Mouse (Mus musculus) neural tube, embryonic 11.5 days (tissue): Measurements from ENCODE around the gene Dnttip1. TPM values are rescaled to one million over a fixed set of nuclear protein-coding genes. Genes with fewer than 3 reads are reported as not detected.
"Not testable (repeated sequence)": the region's sequence is repeated elsewhere in the genome, so short reads cannot be mapped to it uniquely, and the experiment has no call there.

Experiments used
- ATAC-seq: fragments of 200-750 bp; cut with Nextera tagmentation; 2 replicates; pipeline ENCODE4 v1.8.0; 2017; ENCODE audit warnings: moderate number of reproducible peaks, mild to moderate bottlenecking, moderate TSS enrichment, moderate library complexity; ENCODE audit not compliant: insufficient read depth, low FRiP score, low TSS enrichment
- DNase-seq: peaks from one replicate; pipeline ENCODE4 v3.0.0-alpha.2; 2015; ENCODE audit warnings: low spot score
- H3K27ac ChIP-seq: fragments of 300-500 bp; sonication (generic); 2 replicates; pipeline ENCODE4 v1.5.1; 2014; ENCODE audit warnings: low read depth, mild to moderate bottlenecking, low read length
- H3K27me3 ChIP-seq: fragments of 300-500 bp; sonication (generic); 2 replicates; pipeline ENCODE4 v1.6.1; 2014; ENCODE audit warnings: mild to moderate bottlenecking, low read length, mixed read lengths; ENCODE audit not compliant: control insufficient read depth, insufficient read depth
- H3K36me3 ChIP-seq: fragments of 300-500 bp; sonication (generic); 2 replicates; pipeline ENCODE4 v1.6.1; 2014; ENCODE audit warnings: mild to moderate bottlenecking, low read length, moderate library complexity, mixed read lengths; ENCODE audit not compliant: control insufficient read depth, insufficient read depth
- H3K4me1 ChIP-seq: fragments of 300-500 bp; sonication (generic); 2 replicates; pipeline ENCODE4 v1.6.1; 2014; ENCODE audit warnings: low read length, mixed read lengths; ENCODE audit not compliant: control insufficient read depth, insufficient read depth
- H3K4me2 ChIP-seq: fragments of 300-500 bp; sonication (generic); 2 replicates; pipeline ENCODE4 v1.6.1; 2014; ENCODE audit warnings: low read depth, mild to moderate bottlenecking, moderate library complexity
- H3K4me3 ChIP-seq: fragments of 300-500 bp; sonication (generic); 2 replicates; pipeline ENCODE4 v1.5.1; 2014; ENCODE audit warnings: low read depth, low read length
- H3K9ac ChIP-seq: fragments of 300-500 bp; sonication (generic); 2 replicates; pipeline ENCODE4 v1.6.1; 2014; ENCODE audit warnings: mild to moderate bottlenecking, low read length
- H3K9me3 ChIP-seq: fragments of 300-500 bp; sonication (generic); 2 replicates; pipeline ENCODE4 v1.6.1; 2016; ENCODE audit warnings: low read length; ENCODE audit not compliant: control insufficient read depth
- WGBS: fragments of 180-500 bp; shearing (Covaris S2); extraction: QIAGEN DNeasy Blood & Tissue Kit; methylation state at CpG from one replicate; pipeline ENCODE4 v1.1.7; 2014; 5-methylcytosine and 5-hydroxymethylcytosine counted together
- polyA plus RNA-seq: library from polyadenylated mRNA; unstranded; fragments of >200 nt; fragmentation: Nextera tagmentation; extraction: Ambion mirVana; gene quantifications from 2 replicates; pipeline ENCODE4 v1.2.1, GENCODE M21; 2014

Gene Dnttip1
- polyA plus RNA-seq, 1 experiment from 2014 or later: 67.9 TPM

GRCm38 (mm10) chr2:164790451-164790850 lies 44.7 kb downstream of the Dnttip1 start:
- Histone ChIP-seq H3K9ac (no peak overlapping the region), H3K4me2 (no peak overlapping the region), H3K9me3 (no peaks in the 10 kb centered on the region), H3K27ac (no peak overlapping the region), H3K4me1 (no peaks in the 10 kb centered on the region), H3K27me3 (no peaks in the 10 kb centered on the region), H3K36me3 (peaks cover 2% of the 10 kb centered on the region; the same call in 1 of the 2 replicates), H3K4me3 (no peak overlapping the region)
- 87% methylated on average over 4 of the region's 4 CpGs for WGBS
- ATAC-seq (no peak), DNase-seq (no peak)

DNA sequence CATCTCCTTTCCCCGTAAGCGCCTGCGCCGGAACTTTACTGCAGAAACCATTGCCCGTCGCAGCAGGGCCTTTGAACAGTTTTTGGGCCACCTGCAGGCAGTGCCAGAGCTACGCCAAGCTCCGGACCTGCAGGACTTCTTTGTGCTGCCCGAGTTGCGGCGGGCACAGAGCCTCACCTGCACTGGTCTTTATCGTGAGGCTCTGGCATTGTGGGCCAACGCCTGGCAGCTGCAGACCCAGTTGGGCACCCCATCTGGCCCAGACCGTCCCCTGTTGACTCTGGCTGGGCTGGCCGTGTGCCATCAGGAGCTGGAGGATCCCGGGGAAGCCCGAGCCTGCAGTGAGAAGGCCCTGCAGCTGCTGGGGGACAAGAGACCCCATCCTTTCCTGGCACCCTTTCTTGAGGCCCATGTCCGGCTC lies 46.1 kb downstream of the Dnttip1 start:
- no peak overlapping the region for H3K4me3 ChIP-seq
- no peaks in the 10 kb centered on the region for H3K9me3 ChIP-seq
- H3K4me1 ChIP-seq: no peaks in the 10 kb centered on the region
- H3K27ac ChIP-seq: no peak overlapping the region
- no peak overlapping the region for H3K4me2 ChIP-seq
- ATAC-seq (no peak), DNase-seq (no peak)
- 92% methylated on average over 18 of the region's 18 CpGs for WGBS
- no peaks in the 10 kb centered on the region for H3K27me3 ChIP-seq
- no peak overlapping the region for H3K9ac ChIP-seq
- H3K36me3 ChIP-seq: peaks cover 2% of the 10 kb centered on the region; the same call in 1 of the 2 replicates

DNA sequence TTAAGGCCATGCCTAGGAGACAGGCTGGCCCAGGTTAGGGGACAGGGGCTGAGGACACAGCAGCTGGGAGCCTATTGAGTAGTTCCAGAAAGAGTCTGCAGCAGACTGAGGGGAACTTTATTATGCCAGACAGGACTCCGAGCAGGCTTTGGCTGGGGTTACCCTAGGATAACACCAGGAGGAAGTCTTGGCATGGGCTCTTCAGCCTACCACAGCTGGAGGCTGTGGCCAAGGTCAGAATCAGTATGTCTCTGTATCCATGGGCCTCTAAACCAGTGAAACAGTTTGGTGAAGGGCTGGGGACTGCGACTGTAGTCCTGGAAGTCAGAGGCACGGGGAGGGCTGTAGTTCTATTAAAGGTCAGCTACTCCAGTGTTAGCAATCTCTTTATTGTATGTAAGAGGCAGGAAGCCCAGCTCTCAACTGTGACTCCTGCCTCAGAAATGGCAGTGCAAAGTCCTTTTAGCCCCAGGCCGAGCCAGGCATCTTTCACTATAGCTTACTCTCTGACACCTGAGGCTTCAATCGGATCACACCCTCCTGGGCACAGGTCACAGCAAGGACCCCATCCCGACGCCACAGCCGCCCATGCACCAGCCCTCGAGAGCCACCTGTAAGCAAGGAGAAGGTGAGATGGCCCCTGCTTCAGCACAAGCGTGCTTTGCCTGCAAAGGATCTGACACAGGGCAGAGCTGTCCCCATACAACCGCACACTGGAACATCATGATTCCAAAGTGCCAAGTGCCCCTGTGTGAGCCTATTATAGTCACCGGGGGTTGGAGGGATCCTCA lies 46.8 kb downstream of the Dnttip1 start:
- 94% methylated on average over 12 of the region's 12 CpGs for WGBS

DNA sequence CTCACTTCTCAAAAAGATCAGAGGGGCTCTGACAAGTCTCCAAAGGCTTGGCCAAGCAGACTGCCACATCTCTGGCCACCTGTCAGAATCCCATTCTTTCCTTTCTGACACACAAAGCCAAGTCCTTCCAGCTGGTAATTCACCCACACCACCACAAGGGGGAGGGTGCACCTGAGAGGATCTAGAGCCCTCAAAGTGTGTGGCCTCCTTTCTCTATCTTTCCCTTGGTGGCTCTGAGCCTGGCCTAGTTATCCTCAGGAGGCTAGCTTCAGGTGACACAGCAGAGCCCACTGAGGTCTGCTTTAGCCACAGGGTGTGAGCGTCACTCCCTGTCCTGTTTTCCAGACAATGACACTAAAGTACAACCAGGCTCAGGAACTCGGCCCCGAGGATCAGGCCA lies 47.5 kb downstream of the Dnttip1 start:
- H3K27ac ChIP-seq: no peak overlapping the region
- peaks cover 4% of the 10 kb centered on the region; the same call in 1 of the 2 replicates for H3K36me3 ChIP-seq
- H3K4me1 ChIP-seq: no peaks in the 10 kb centered on the region
- DNase-seq: peak; percentile 64
- 88% methylated on average over 3 of the region's 3 CpGs for WGBS
- H3K27me3 ChIP-seq: no peaks in the 10 kb centered on the region
- no peaks in the 10 kb centered on the region for H3K9me3 ChIP-seq
- H3K4me3 ChIP-seq: no peak overlapping the region
- no peak for ATAC-seq
- no peak overlapping the region for H3K9ac ChIP-seq
- no peak overlapping the region for H3K4me2 ChIP-seq

More for the DNA sequence above, 46.8 kb downstream of the Dnttip1 start:
- H3K27ac ChIP-seq: no peak overlapping the region
- no peak overlapping the region for H3K4me3 ChIP-seq
- H3K4me1 ChIP-seq: no peaks in the 10 kb centered on the region
- no peak for DNase-seq
- H3K27me3 ChIP-seq: no peaks in the 10 kb centered on the region
- H3K36me3 ChIP-seq: peaks cover 2% of the 10 kb centered on the region; the same call in 1 of the 2 replicates
- no peak overlapping the region for H3K4me2 ChIP-seq
- H3K9ac ChIP-seq: no peak overlapping the region
- ATAC-seq: no peak
- H3K9me3 ChIP-seq: no peaks in the 10 kb centered on the region

- Histone ChIP-seq H3K27ac (no peak overlapping the region), H3K9ac (no peak overlapping the region), H3K36me3 (peaks cover 4% of the 10 kb centered on the region; the same call in 1 of the 2 replicates), H3K4me3 (no peak overlapping the region), H3K4me1 (no peaks in the 10 kb centered on the region), H3K27me3 (no peaks in the 10 kb centered on the region), H3K4me2 (no peak overlapping the region), H3K9me3 (no peaks in the 10 kb centered on the region)
- ATAC-seq (no peak), DNase-seq (no peak)
- WGBS: 93% methylated on average over 2 of the region's 2 CpGs
Measured at GRCm38 (mm10) chr2:164793772-164794171, 48.0 kb downstream of the Dnttip1 start.

- Histone ChIP-seq H3K9me3 (no peaks in the 10 kb centered on the region), H3K27ac (no peak overlapping the region), H3K36me3 (peaks cover 4% of the 10 kb centered on the region; the same call in 1 of the 2 replicates), H3K4me3 (no peak overlapping the region), H3K4me1 (no peaks in the 10 kb centered on the region), H3K4me2 (no peak overlapping the region), H3K9ac (no peak overlapping the region), H3K27me3 (no peaks in the 10 kb centered on the region)
- DNase-seq (peak; percentile 82), ATAC-seq (peak; percentile 67; the same call in 1 of the 2 replicates)
- WGBS: 38% methylated on average over 5 of the region's 5 CpGs
Measured at GRCm38 (mm10) chr2:164794293-164794692, 48.5 kb downstream of the Dnttip1 start.

- Histone ChIP-seq H3K27ac (no peak overlapping the region), H3K4me3 (no peak overlapping the region), H3K9me3 (no peaks in the 10 kb centered on the region), H3K36me3 (peaks cover 4% of the 10 kb centered on the region; the same call in 1 of the 2 replicates), H3K9ac (no peak overlapping the region), H3K4me1 (no peaks in the 10 kb centered on the region), H3K4me2 (no peak overlapping the region), H3K27me3 (no peaks in the 10 kb centered on the region)
- ATAC-seq (no peak), DNase-seq (no peak)
- WGBS: 90% methylated on average over 4 of the region's 4 CpGs
Measured at GRCm38 (mm10) chr2:164795868-164796267, 50.1 kb downstream of the Dnttip1 start.

- not testable (repeated sequence) for DNase-seq, H3K9ac ChIP-seq, H3K27ac ChIP-seq, ATAC-seq, H3K4me1 ChIP-seq, H3K27me3 ChIP-seq, H3K4me2 ChIP-seq, H3K36me3 ChIP-seq, H3K9me3 ChIP-seq, H3K4me3 ChIP-seq
- 81% methylated on average over 6 of the region's 6 CpGs for WGBS
Measured at GRCm38 (mm10) chr2:164798554-164798953, 52.8 kb downstream of the Dnttip1 start.
